ENCODE assay signal across 8 mouse cellular contexts in the genomic region with DNA sequence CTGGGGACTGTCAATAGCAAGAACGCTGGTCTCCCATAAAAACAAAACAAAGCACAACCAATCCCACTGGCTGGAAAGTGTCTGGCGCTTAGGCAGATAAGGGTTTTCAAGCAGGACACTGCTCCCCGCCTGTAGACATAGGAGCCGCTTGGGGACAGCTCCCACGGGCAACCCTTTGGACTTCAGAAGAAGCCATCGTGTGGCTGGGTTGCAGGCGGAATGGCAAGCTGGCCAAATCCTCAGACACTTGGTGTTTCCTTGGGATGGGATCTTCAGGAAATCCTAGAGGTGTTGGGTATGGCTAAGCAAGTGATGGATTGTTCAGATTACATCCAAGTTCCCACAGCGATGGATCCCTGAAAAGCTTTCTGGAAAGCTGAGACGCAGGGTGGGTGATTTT. TPM values are rescaled to one million over a fixed set of nuclear protein-coding genes. Genes with fewer than 3 reads are reported as not detected.
DNase-seq lines count a peak whose midpoint lies in the region; ATAC-seq and TF ChIP-seq lines count a peak whose summit lies in the region.

No protein-coding gene starts in this region.

- no peak for TF ChIP-seq POLR2A in limb, embryonic 14.5 days (IDR thresholded peaks at IDR 0.05; ENCODE audit: borderline replicate concordance, extremely low read depth, insufficient read depth, insufficient read length)

- no peaks in the 10 kb centered on the region for H3K9me3 ChIP-seq in lung, embryonic 14.5 days (ENCODE audit: low read depth, low read length)
- H3K9me3 ChIP-seq in forebrain, embryonic 11.5 days (ENCODE audit: control insufficient read depth, low read length), result no peaks in the 10 kb centered on the region
- H3K9me3 ChIP-seq in limb, embryonic 14.5 days (ENCODE audit: control insufficient read depth, low read length), result no peaks in the 10 kb centered on the region

- peaks cover 25% of the 10 kb centered on the region; the same call in 1 of the 2 replicates for H3K27me3 ChIP-seq in lung, embryonic 14.5 days (ENCODE audit: insufficient read depth, low read length)
- H3K27me3 ChIP-seq in forebrain, embryonic 11.5 days (ENCODE audit: control insufficient read depth, insufficient read depth, low read length), result no peaks in the 10 kb centered on the region; the same call in 1 of the 2 replicates
- peaks cover 10% of the 10 kb centered on the region for H3K27me3 ChIP-seq in limb, embryonic 14.5 days (ENCODE audit: control insufficient read depth, insufficient read depth, low read length)

- H3K4me3 ChIP-seq in lung, embryonic 14.5 days (ENCODE audit: low read depth, low read length), result peak overlapping the region; percentile 64
- peak overlapping the region; percentile 73 for H3K4me3 ChIP-seq in forebrain, embryonic 11.5 days (ENCODE audit: low read depth, low read length)
- H3K4me3 ChIP-seq in limb, embryonic 14.5 days (replicated peaks; ENCODE audit: low read length), result peak overlapping the region; percentile 70

- H3K36me3 ChIP-seq in lung, embryonic 14.5 days (ENCODE audit: insufficient read depth), result peaks cover 6% of the 10 kb centered on the region; the same call in 1 of the 2 replicates
- H3K36me3 ChIP-seq in forebrain, embryonic 11.5 days (ENCODE audit: control insufficient read depth, insufficient read depth, low read length), result no peaks in the 10 kb centered on the region
- H3K36me3 ChIP-seq in limb, embryonic 14.5 days (ENCODE audit: control insufficient read depth, insufficient read depth, low read length), result peaks cover 12% of the 10 kb centered on the region

- 2% methylated on average over 9 of the region's 9 CpGs for WGBS in lung, embryonic 14.5 days
- 4% methylated on average over 9 of the region's 9 CpGs for WGBS in forebrain, embryonic 11.5 days
- WGBS in limb, embryonic 14.5 days, result 7% methylated on average over 9 of the region's 9 CpGs

- H3K4me2 ChIP-seq in lung, embryonic 14.5 days, result peak overlapping the region; percentile 97
- peak overlapping the region; percentile 93 for H3K4me2 ChIP-seq in forebrain, embryonic 11.5 days (ENCODE audit: low read depth, low read length, severe bottlenecking)
- H3K4me2 ChIP-seq in limb, embryonic 14.5 days (replicated peaks; ENCODE audit: low read depth, low read length, severe bottlenecking), result peak overlapping the region; percentile 99

- ATAC-seq in lung, embryonic 14.5 days (ENCODE audit: insufficient read depth), result no peak
- ATAC-seq in forebrain, embryonic 11.5 days (replicated peaks; ENCODE audit: low FRiP score), result no peak
- no peak for ATAC-seq in limb, embryonic 14.5 days (ENCODE audit: low FRiP score, low read depth)

- no peak overlapping the region; the same call in 1 of the 2 replicates for H3K9ac ChIP-seq in lung, embryonic 14.5 days
- peak overlapping the region; percentile 84 for H3K9ac ChIP-seq in forebrain, embryonic 11.5 days (ENCODE audit: low read length)
- peak overlapping the region; percentile 55 for H3K9ac ChIP-seq in limb, embryonic 14.5 days (ENCODE audit: low read depth, low read length, severe bottlenecking)

- no peak for TF ChIP-seq CTCF in lung, embryonic 14.5 days (IDR thresholded peaks at IDR 0.05; ENCODE audit: low read depth)

- DNase-seq in lung, embryonic 14.5 days, result peak; percentile 13
- DNase-seq in lung, postnatal 4 days, result no peak
- no peak for DNase-seq in forebrain, embryonic 11.5 days (ENCODE audit: low spot score)
- DNase-seq in limb, embryonic 14.5 days (ENCODE audit: low spot score), result no peak
- peak; percentile 16 for DNase-seq in retina, postnatal 1 day
- DNase-seq in adrenal gland, adult 8-10 months, result no peak
- no peak for DNase-seq in gastrocnemius, postnatal 10 days
- no peak for DNase-seq in kidney, adult 18-20 months

- H3K4me1 ChIP-seq in lung, embryonic 14.5 days (ENCODE audit: insufficient read depth), result no peaks in the 10 kb centered on the region
- H3K4me1 ChIP-seq in forebrain, embryonic 11.5 days (replicated peaks; ENCODE audit: control insufficient read depth, insufficient read depth, low read length), result peaks cover 12% of the 10 kb centered on the region
- H3K4me1 ChIP-seq in limb, embryonic 14.5 days (ENCODE audit: control insufficient read depth, insufficient read depth, low read length), result peaks cover 6% of the 10 kb centered on the region; the same call in 1 of the 2 replicates

- H3K27ac ChIP-seq in lung, embryonic 14.5 days (ENCODE audit: low read depth), result no peak overlapping the region
- peak overlapping the region; percentile 68; the same call in 1 of the 2 replicates for H3K27ac ChIP-seq in forebrain, embryonic 11.5 days (ENCODE audit: low read depth, low read length)
- H3K27ac ChIP-seq in limb, embryonic 14.5 days (replicated peaks; ENCODE audit: low read depth, low read length), result no peak overlapping the region

RNA-seq across cellular contexts. Expression of a gene that starts 1.1 kb away (rescaled TPM):
- 2.2 and 3.4 TPM in 2 replicates for polyA plus RNA-seq in lung, embryonic 14.5 days (2014; fragmentation: Nextera tagmentation; extraction: Ambion mirVana)
- polyA plus RNA-seq in forebrain, embryonic 11.5 days (2014; fragmentation: Nextera tagmentation; extraction: Ambion mirVana), result 24.0 and 27.5 TPM in 2 replicates
- 8.3 and 10.4 TPM in 2 replicates for polyA plus RNA-seq in limb, embryonic 14.5 days (2012; rRNA removed)
- polyA plus RNA-seq in limb, embryonic 14.5 days (2014; fragmentation: Nextera tagmentation; extraction: Ambion mirVana), result 10.3 and 12.6 TPM in 2 replicates
- total RNA-seq in adrenal gland, adult 8-10 months (2022), result 1 to 10 TPM in 1 of 4 experiments, under 1 TPM in 3; 0.21 to 1.2 (median 0.59) TPM
- under 1 TPM; 0.14 to 0.18 TPM for total RNA-seq in gastrocnemius, postnatal 10 days (2021)

RNA-seq across cellular contexts. Expression of a gene that starts 4.5 kb away (rescaled TPM):
- 29.8 and 30.6 TPM in 2 replicates for polyA plus RNA-seq in lung, embryonic 14.5 days (2014; fragmentation: Nextera tagmentation; extraction: Ambion mirVana)
- polyA plus RNA-seq in forebrain, embryonic 11.5 days (2014; fragmentation: Nextera tagmentation; extraction: Ambion mirVana), result 41.8 and 42.1 TPM in 2 replicates
- polyA plus RNA-seq in limb, embryonic 14.5 days (2012; rRNA removed), result 19.6 and 34.0 TPM in 2 replicates
- polyA plus RNA-seq in limb, embryonic 14.5 days (2014; fragmentation: Nextera tagmentation; extraction: Ambion mirVana), result 30.9 and 36.4 TPM in 2 replicates
- 10 to 100 TPM; 10.7 to 26.2 (median 15.4) TPM for total RNA-seq in adrenal gland, adult 8-10 months (2022)
- total RNA-seq in gastrocnemius, postnatal 10 days (2021), result 1 to 10 TPM; 5.8 to 7.8 TPM

RNA-seq across cellular contexts. Expression of a gene that starts 36.4 kb away (rescaled TPM):
- 39.4 and 40.9 TPM in 2 replicates for polyA plus RNA-seq in lung, embryonic 14.5 days (2014; fragmentation: Nextera tagmentation; extraction: Ambion mirVana)
- 44.3 and 51.0 TPM in 2 replicates for polyA plus RNA-seq in forebrain, embryonic 11.5 days (2014; fragmentation: Nextera tagmentation; extraction: Ambion mirVana)
- polyA plus RNA-seq in limb, embryonic 14.5 days (2012; rRNA removed), result 29.5 and 31.1 TPM in 2 replicates
- 30.8 and 37.6 TPM in 2 replicates for polyA plus RNA-seq in limb, embryonic 14.5 days (2014; fragmentation: Nextera tagmentation; extraction: Ambion mirVana)
- total RNA-seq in adrenal gland, adult 8-10 months (2022), result 10 to 100 TPM; 69.7 to 99.4 (median 85.1) TPM
- 10 to 100 TPM; 34.3 to 37.5 TPM for total RNA-seq in gastrocnemius, postnatal 10 days (2021)

Comparison
In these comparisons a context has a peak if more than half of its experiments do, and no peak if none do; other contexts are left out.
1. DNase-seq: peak in lung, embryonic 14.5 days (single experiment) and retina, postnatal 1 day (single experiment); none in lung, postnatal 4 days (0 of 2), forebrain, embryonic 11.5 days (single experiment), limb, embryonic 14.5 days (single experiment), adrenal gland, adult 8-10 months (single experiment), gastrocnemius, postnatal 10 days (single experiment) and kidney, adult 18-20 months (single experiment).
2. Peak in every context shown above with its lines, with median percentiles within 50 percentile points of each other: H3K4me2 ChIP-seq and H3K4me3 ChIP-seq.